In genomic region chrX:6317747-6318146, GRCm38 (mm10) we compare ENCODE assay signal across 22 mouse cellular contexts. TPM values are rescaled to one million over a fixed set of nuclear protein-coding genes. Genes with fewer than 3 reads are reported as not detected.
DNase-seq lines count a peak whose midpoint lies in the region; TF ChIP-seq lines count a peak whose summit lies in the region.
"Had no signal": no experiment of that assay in that cellular context is flagged by ENCODE, and none has a peak within 500 bp of the region (broad histone marks: within the 10 kb centered on the region; RNA-seq: fewer than 3 reads in every experiment).

No protein-coding gene starts in this region.

- no peak overlapping the region for H3K4me3 ChIP-seq in kidney, adult 2 months (ENCODE audit: insufficient read depth, low read depth, low read length)
- H3K4me3 ChIP-seq: erythroblast, embryonic 14.5 days; forebrain, embryonic 15.5 days; hindbrain, embryonic 15.5 days; limb, embryonic 10.5 days; liver, embryonic 12.5 days; midbrain, embryonic 10.5 days; neural tube, embryonic 12.5 days had no signal

- H3K4me1 ChIP-seq in kidney, adult 2 months (ENCODE audit: control insufficient read depth, insufficient read depth, low read length): no peaks in the 10 kb centered on the region
- H3K4me1 ChIP-seq: forebrain, embryonic 15.5 days; hindbrain, embryonic 15.5 days; limb, embryonic 10.5 days; liver, embryonic 12.5 days; midbrain, embryonic 10.5 days; neural tube, embryonic 12.5 days had no signal

- H3K27ac ChIP-seq in kidney, adult 2 months (ENCODE audit: insufficient read depth, low read depth, low read length): no peak overlapping the region
- H3K27ac ChIP-seq: forebrain, embryonic 15.5 days; hindbrain, embryonic 15.5 days; limb, embryonic 10.5 days; liver, embryonic 12.5 days; midbrain, embryonic 10.5 days; neural tube, embryonic 12.5 days; stomach, postnatal 0 days had no signal

- WGBS in kidney, adult 2 months: 45% methylated on average over 1 of the region's 1 CpGs

- no peaks in the 10 kb centered on the region for H3K27me3 ChIP-seq in kidney, adult 2 months (replicated peaks; ENCODE audit: control insufficient read depth, insufficient read depth, low read length)
- H3K27me3 ChIP-seq: forebrain, embryonic 15.5 days; hindbrain, embryonic 15.5 days; liver, embryonic 12.5 days; neural tube, embryonic 12.5 days had no signal

- no peak for TF ChIP-seq POLR2A in kidney, adult 2 months (IDR thresholded peaks at IDR 0.05; ENCODE audit: low read depth, low read length)

- no peaks in the 10 kb centered on the region for H3K36me3 ChIP-seq in kidney, adult 2 months (ENCODE audit: control insufficient read depth, insufficient read depth, low read length)
- H3K36me3 ChIP-seq: forebrain, embryonic 15.5 days; hindbrain, embryonic 15.5 days; limb, embryonic 10.5 days; liver, embryonic 12.5 days; midbrain, embryonic 10.5 days; neural tube, embryonic 12.5 days had no signal

- DNase-seq in adrenal gland, adult (ENCODE audit: inconsistent age in 2 of 2, low spot score in 1 of 2): peak; percentile 7 to 30
- no peak for DNase-seq in adrenal gland, postnatal 36 days
- DNase-seq in kidney, adult 2 months: peak; percentile 43
- no peak for DNase-seq in kidney, postnatal 4 days
- peak; percentile 19 for DNase-seq in 3T3-L1 (ENCODE audit: low read depth, low spot score)
- peak; percentile 5 for DNase-seq in heart, postnatal 4 days
- DNase-seq in MN1 (ENCODE audit: low spot score): no peak
- DNase-seq in liver: no peak
- DNase-seq: adrenal gland, postnatal 25 days; cerebellum, adult 8-10 months; right cerebral cortex, postnatal 14 days; thymus, postnatal 25 days had no signal

- TF ChIP-seq CTCF in kidney, adult 2 months (conservative IDR thresholded peaks at IDR 0.05; ENCODE audit: insufficient read depth, insufficient read length, low read depth, low read length): no peak

RNA-seq across cellular contexts. Expression of gene Bmp15, which starts 2.8 kb away (rescaled TPM):
- total RNA-seq in adrenal gland, postnatal 36 days (2021): under 1 TPM; 0.26 to 0.36 TPM
- 0.30 and 0.64 TPM in 2 replicates for polyA plus RNA-seq in kidney, adult 2 months (2012; rRNA removed)
- total RNA-seq in heart, postnatal 4 days (2021): under 1 TPM; 0.19 to 0.23 TPM
- total RNA-seq: adrenal gland, postnatal 25 days; common myeloid progenitor, adult 5-6 weeks had no signal
- polyA plus RNA-seq: embryonic facial prominence, embryonic 11.5 days; erythroblast, embryonic 14.5 days; liver, embryonic 12.5 days; midbrain, embryonic 10.5 days; neural tube, embryonic 12.5 days had no signal

Comparison
In these comparisons a context has a peak if more than half of its experiments do, and no peak if none do; other contexts are left out.
1. DNase-seq: peak in adrenal gland, adult (2 of 2), kidney, adult 2 months (single experiment), 3T3-L1 (single experiment) and heart, postnatal 4 days (single experiment); none in adrenal gland, postnatal 36 days (0 of 2), kidney, postnatal 4 days (0 of 2), MN1 (single experiment) and liver (single experiment).